Mouse (Mus musculus): ENCODE measurements around the gene Tle4.
A peak's percentile ranks its signal among the peaks of the same experiment; 100 is the strongest.

Gene Tle4

DNA sequence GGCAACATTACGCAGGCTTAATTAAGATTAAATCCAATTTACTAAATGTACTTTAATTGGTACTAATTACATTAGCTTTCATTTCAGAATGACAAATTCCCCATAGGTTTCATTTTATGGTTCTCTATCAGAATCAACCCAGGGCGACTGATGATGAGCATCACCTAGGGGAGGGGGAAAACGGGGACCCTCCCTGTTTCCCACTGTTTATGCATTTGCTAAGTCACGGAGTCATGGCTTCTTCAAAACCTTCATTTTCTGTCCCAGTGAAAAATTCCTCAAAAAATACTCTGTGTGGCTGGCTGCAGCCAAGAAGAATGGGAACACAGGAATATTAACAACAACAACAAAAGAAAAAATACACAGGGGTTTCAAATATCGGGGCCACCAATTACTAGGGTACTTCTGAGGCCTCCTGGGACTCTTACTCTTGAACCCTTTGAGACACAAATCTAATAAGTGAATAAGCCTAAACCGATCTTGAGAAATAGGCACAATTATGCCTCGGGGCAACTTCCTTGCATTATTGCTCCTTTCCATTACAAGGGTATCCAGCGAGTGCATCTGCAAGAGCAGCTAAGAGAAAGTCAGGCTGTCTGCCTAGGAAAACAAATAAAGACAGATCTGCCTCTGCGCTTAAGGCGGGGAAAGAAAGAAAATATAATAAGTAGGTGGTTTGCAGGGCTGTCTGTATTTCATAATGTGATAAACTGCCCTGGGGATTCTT lies 5.9 kb downstream of the Tle4 start:
- no peak for ATAC-seq (ENCODE audit: low TSS enrichment)

DNA sequence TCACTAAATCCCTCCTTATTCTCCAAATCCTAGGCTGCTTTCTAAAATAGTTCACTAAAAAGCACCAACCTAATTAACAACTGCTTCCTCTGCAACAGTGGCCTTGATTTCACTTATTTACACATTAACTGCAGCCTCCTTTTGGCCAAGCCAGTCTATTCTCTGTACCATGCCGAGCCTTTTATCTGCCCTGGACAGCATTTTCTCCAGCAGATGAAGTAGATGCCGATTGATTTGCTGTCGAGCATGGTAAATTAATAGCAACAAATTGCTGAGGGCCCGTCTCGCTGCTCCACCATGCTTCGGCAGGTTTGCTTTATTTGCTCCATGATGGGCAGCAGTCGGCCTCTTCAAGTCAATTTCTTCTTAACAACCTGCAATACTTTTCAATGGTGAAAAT lies 7.7 kb downstream of the Tle4 start:
- ATAC-seq (ENCODE audit: low TSS enrichment): no peak

- ATAC-seq (ENCODE audit: low TSS enrichment): no peak
Measured at GRCm38 (mm10) chr19:14588221-14589123, 9.4 kb downstream of the Tle4 start.

DNA sequence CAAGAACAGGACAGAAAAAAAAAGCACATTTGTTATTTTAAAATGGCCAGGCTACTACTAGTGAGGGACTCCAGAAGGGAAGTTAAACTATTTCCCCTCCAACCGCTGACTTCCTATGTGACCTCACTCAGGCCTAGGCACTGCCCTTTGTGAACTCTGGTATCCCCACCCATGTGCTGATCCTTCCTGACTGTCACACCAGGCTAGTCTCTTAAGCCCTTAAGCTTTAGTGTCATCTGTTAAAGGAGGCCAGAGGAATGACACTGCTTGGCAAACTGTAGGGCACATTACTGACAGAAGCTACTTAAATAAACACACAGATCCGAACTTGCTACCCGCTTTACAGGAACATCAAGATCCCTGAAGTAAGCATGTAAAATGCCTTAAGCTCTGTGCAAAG lies 11.7 kb downstream of the Tle4 start:
- ATAC-seq (ENCODE audit: low TSS enrichment): peak; percentile 20; the same call in 1 of the 2 replicates

DNA sequence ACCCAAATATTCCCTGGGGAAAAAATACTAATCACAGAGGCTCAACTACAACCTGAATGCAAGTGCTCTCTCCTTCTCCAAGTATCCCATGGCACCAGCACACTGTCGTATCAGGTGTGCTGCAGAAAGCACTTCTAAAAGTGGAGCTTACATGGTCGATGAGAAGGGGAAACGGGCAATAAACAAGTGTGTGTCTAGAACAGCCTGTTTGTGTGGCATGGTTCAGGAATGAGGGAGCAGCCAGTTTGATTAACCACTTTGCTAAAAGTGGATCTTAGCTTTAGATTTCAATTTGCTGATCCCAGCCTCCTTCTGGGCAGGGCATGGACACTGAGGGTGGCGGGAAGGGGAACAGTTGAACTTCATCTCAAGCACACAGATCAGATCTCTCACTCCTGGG lies 12.1 kb downstream of the Tle4 start:
- no peak; the same call in 1 of the 2 replicates for ATAC-seq (ENCODE audit: low TSS enrichment)

- no peak for ATAC-seq (ENCODE audit: low TSS enrichment)
Measured at GRCm38 (mm10) chr19:14585235-14585634, 12.6 kb downstream of the Tle4 start.

GRCm38 (mm10) chr19:14578698-14579097 lies 19.2 kb downstream of the Tle4 start:
- ATAC-seq (ENCODE audit: low TSS enrichment): no peak

- no peak for ATAC-seq (ENCODE audit: low TSS enrichment)
Measured at GRCm38 (mm10) chr19:14578016-14578415, 19.8 kb downstream of the Tle4 start.

DNA sequence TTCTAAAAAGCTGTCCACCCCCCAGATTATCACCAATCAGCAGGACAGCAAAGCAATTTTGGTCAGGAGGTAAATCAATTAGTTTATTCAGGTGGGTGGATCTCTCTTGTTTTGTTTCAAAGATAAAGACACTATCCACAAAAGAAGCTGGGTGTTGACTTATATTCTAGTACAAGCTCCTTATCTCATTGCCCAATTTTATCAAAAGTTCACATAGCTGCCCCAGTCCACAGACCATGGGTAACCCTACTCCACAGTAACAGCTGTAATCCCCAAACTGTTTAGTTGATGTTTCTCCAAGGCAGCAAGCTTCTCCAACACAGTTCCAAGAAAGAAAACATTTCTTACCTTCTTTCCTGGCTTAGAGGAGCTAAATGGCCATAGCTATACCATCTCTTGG lies 21.5 kb downstream of the Tle4 start:
- ATAC-seq (ENCODE audit: low TSS enrichment): no peak

- ATAC-seq (ENCODE audit: low TSS enrichment): no peak
Measured at GRCm38 (mm10) chr19:14568879-14569278, 29.0 kb downstream of the Tle4 start.

DNA sequence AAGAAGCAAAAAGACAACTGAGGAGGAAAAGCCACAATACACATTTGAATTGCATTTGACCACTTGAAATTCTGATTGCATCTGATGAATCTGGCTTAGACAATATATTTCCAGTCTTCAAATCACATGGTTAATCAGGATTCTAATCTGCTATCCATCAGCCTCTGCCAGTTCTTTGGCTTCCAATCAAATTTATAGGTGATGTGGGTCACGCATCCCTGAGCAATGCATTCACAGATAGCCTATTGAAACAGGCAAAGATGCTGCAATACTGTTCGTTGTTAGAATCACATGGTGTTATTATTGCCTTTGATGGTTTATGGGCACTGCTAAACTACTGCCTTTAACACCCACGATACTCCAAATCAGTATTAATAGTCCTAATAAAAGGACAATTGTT lies 30.8 kb downstream of the Tle4 start:
- ATAC-seq (ENCODE audit: low TSS enrichment): no peak

GRCm38 (mm10) chr19:14566564-14567021 lies 31.3 kb downstream of the Tle4 start:
- no peak for ATAC-seq (ENCODE audit: low TSS enrichment)

- ATAC-seq (ENCODE audit: low TSS enrichment): no peak
Measured at GRCm38 (mm10) chr19:14565424-14566069, 32.3 kb downstream of the Tle4 start.

GRCm38 (mm10) chr19:14563273-14563959 lies 34.4 kb downstream of the Tle4 start:
- ATAC-seq (ENCODE audit: low TSS enrichment): no peak

GRCm38 (mm10) chr19:14547871-14548270 lies 50.0 kb downstream of the Tle4 start:
- no peak for ATAC-seq (ENCODE audit: low TSS enrichment)

DNA sequence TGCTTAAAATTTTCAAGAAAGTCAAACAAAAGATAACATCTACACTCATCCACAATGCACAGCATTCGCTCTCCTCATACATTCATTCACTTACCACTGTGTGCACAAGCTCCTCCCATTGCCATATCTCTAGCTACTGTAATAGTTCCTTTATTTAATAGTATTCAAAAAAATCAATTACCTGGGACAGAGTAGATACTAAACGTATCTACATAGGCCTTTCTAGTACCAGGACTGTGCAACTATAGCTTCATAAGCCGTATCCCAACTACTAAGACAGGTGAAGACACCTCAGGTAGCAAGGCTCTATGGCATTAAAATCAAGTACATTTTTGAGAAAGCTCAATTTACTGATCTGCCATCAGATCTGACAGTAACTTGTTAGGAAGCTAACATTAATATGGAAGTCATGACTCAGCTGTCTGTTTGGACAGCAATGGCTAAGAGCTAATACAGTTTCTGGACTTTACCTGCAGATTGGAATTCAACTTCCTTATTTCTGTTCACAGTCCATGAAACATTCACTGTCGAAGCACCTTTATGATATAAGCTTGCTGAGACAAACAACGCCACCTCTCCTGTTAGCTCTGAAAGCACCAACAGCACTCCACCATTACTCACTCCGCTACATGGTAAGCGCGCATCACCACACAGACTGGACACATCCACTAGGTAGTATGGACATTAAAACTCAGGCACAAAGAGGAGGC lies 50.6 kb downstream of the Tle4 start:
- no peak for ATAC-seq (ENCODE audit: low TSS enrichment)

DNA sequence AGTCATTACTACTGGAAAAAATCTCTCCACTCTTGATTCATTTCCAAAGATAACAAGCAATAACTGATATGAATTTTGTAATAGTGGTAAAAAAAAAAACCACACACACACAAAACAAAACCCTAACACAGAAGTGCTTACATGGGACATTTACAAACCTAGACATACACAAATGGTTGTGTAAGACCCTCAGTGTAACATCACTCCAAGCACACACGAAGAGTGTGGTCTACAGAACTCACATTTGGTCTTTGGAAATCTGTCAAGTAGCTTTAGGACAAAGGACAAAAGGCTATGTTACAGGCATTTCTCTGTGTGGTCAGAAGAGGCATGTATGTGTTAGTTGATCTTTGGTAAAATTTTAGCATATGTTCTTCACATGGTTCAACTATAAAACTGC lies 52.4 kb downstream of the Tle4 start:
- ATAC-seq (ENCODE audit: low TSS enrichment): no peak

DNA sequence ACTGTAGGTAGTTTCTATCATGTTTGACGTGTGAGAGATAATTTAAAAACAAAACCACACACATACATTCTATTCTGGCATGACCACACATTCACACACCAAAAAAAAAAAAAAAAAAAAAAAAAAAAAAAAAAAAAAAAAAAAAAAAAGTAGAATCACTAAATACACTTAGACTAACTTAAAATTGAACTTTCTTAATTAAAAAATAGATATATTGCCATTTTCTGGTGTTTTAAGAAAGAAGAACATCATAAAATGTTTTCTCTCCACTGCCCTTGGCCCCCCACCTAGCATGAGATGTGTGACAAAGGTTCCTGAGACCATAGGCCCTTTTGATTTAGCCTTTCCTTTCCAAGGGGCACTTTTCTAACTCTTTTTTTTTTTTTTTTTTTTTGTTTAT lies 54.5 kb downstream of the Tle4 start:
- no peak for ATAC-seq (ENCODE audit: low TSS enrichment)

DNA sequence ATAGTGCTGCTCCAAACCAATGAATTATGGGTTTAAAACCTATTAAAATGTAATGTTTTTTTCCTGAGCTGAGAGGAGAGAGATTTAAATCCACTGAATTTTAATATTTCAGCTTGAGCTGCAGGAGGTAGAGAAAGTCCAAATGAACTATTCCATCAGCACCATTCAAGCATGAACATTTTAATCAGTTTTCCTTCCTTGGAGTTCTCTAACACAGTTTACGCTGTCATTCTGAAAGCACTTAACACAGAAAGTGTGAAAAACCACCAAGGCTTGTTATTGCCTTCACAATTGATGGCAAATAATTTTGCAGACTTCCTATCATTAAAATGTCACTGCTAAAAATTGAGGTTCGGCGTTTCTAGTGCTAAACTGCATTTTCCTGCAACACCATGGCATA lies 57.2 kb downstream of the Tle4 start:
- ATAC-seq (ENCODE audit: low TSS enrichment): no peak

DNA sequence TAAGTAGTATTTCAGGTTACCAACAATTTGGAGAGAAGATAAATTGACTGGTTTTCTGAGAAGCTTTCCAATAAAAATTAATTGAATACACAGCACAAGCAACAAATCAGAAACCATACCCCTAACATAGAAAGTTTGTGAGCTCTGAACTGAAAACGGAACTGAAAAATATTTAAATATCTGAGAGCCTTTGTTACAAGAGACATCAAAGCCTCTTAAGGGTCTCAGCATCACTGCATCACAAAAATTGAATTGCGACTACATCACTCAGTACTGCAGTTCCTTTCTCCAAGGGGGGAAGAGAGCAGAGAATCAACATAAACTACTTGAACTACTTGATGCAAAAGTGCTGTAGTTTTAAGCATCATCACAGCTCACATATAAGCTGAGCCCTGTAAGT lies 61.2 kb downstream of the Tle4 start:
- ATAC-seq (ENCODE audit: low TSS enrichment): no peak

DNA sequence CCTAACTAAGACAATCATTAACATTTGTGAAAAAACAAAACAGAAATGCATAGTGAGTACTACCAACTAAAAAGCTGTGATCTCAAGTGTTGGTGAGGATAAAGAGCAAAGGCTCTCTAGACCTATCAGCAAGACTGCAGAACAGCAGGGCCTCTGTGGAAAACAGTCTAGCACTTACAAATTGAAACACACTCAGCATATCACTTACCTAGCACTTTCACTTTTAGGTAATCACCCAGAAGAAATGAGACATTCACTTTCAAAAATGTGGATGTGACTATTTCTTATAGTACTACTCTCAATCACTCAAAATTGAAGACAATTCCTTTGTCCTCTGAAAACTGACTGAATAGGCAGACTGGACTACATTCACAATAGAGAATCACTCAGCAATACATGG lies 63.4 kb downstream of the Tle4 start:
- no peak for ATAC-seq (ENCODE audit: low TSS enrichment)
